Mouse (Mus musculus) duodenum, adult 2 months (tissue): Measurements from ENCODE around the gene Gm14440. TPM values are rescaled to one million over a fixed set of nuclear protein-coding genes. Genes with fewer than 3 reads are reported as not detected.

Experiments used
- polyA plus RNA-seq: library from polyadenylated mRNA; depleted of rRNA; stranded (reverse); fragments of >200 nt; gene quantifications from 2 replicates; pipeline ENCODE4 v1.2.3, GENCODE M21; 2012; ENCODE audit warnings: low replicate concordance; rRNA removed

The Gm14440 gene
- polyA plus RNA-seq = not detected in 2 replicates

DNA sequence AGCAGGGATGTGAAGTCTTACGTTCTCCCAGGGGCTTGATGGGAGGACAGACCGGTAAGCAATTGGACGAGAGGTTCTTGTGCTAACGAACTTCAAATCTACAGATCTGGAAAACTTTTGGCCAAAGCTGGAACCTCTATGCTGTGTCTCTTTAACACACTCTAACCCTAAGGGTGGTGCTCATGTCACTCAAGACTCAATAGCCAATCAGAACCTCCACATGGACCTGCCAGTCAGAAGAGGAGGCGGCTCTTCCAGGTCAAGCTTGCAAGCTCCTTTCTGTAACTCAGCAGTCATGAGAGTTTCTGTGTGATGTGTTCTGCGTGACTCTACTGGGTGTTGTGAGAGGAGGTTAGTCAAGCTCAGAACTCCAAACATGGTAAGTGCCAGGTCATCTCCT is at the start of gene Gm14440:
TSS of gene Gm14440 (plus strand) at position 301 of the 400 bp plus-strand sequence.

Other genes with a start within 250 kb of the Gm14440 start
- gene Gm14393, start 207.3 kb upstream of the Gm14440 start, polyA plus RNA-seq = not detected in 2 replicates
- not detected in 2 replicates for gene Gm14399, start 133.1 kb upstream of the Gm14440 start, polyA plus RNA-seq
- not detected in 2 replicates for gene Gm14443, start 99.3 kb upstream of the Gm14440 start, polyA plus RNA-seq
- gene Gm14391, start 68.2 kb upstream of the Gm14440 start, polyA plus RNA-seq = 0.77 and 1.5 TPM in 2 replicates
- gene Gm4631, start 63.1 kb downstream of the Gm14440 start, polyA plus RNA-seq = 0.12 and 0.19 TPM in 2 replicates
- not detected in 2 replicates for gene Zfp968, start 97.3 kb downstream of the Gm14440 start, polyA plus RNA-seq
- gene Gm4724, start 160.7 kb downstream of the Gm14440 start, polyA plus RNA-seq = 0.32 and 0.38 TPM in 2 replicates
- not detected in 2 replicates for gene Zfp965, start 194.9 kb downstream of the Gm14440 start, polyA plus RNA-seq